In the genomic region with DNA sequence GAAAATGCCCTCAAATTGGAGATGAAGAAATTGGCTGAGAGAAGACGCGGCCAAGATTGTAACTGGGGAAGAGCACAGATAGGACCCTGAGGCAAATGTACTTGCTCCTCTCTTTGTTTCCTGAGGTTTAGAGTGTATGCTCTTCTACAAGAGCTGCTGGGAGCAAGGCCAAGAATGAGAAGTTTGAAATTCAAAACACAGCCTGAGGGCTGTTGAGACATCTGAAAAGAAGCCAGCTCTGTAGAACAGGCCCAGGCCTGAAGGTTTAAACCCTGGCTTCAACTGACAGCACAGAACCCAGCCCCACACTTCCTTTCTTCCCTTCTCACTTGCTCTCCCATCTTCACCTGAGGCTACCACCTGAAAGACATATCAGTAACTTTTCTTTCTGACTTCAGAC, we compare ENCODE assay signal across 1 mouse cellular context.
TF ChIP-seq lines count a peak whose summit lies in the region.

No protein-coding gene starts in this region.

TF ChIP-seq in CH12.LX, 34 proteins besides CTCF, POLR2A, EP300 and RAD21:
- TF ChIP-seq ETS1 (conservative IDR thresholded peaks at IDR 0.05; ENCODE audit: low read depth, low read length) (no peak), POLR2AphosphoS2 (IDR thresholded peaks at IDR 0.05; ENCODE audit: low read depth, low read length) (0 out of 2 replicates have a peak, but pooled peaks have one; percentile 18)
TF ChIP-seq in CH12.LX: peak in this region for 1.
